Mouse (Mus musculus) midbrain, embryonic 13.5 days (tissue): ENCODE measurements around the gene Acot3. TPM values are rescaled to one million over a fixed set of nuclear protein-coding genes. Genes with fewer than 3 reads are reported as not detected.
A peak's percentile ranks its signal among the peaks of the same experiment; 100 is the strongest.
"Not testable (repeated sequence)": the region's sequence is repeated elsewhere in the genome, so short reads cannot be mapped to it uniquely, and the experiment has no call there.

Experiments
- ATAC-seq: fragments of 200-750 bp; cut with Nextera tagmentation; 2 replicates; pipeline ENCODE4 v1.8.0; 2017; ENCODE audit warnings: mild to moderate bottlenecking, moderate TSS enrichment, moderate library complexity
- H3K27ac ChIP-seq: fragments of 300-500 bp; sonication (generic); 2 replicates; pipeline ENCODE4 v1.5.1; 2015; ENCODE audit warnings: inconsistent platforms, mild to moderate bottlenecking, moderate library complexity
- H3K27me3 ChIP-seq: fragments of 300-500 bp; sonication (generic); 2 replicates; pipeline ENCODE4 v1.6.1; 2015; ENCODE audit warnings: mild to moderate bottlenecking, inconsistent platforms
- H3K36me3 ChIP-seq: fragments of 300-500 bp; sonication (generic); 2 replicates; pipeline ENCODE4 v1.6.1; 2015; ENCODE audit warnings: mild to moderate bottlenecking, inconsistent platforms
- H3K4me1 ChIP-seq: fragments of 300-500 bp; sonication (generic); replicated peaks from 2 replicates; pipeline ENCODE4 v1.6.1; 2015; ENCODE audit warnings: inconsistent platforms
- H3K4me2 ChIP-seq: fragments of 300-500 bp; sonication (generic); replicated peaks from 2 replicates; pipeline ENCODE4 v1.6.1; 2015; ENCODE audit warnings: moderate library complexity, mild to moderate bottlenecking, inconsistent platforms
- H3K4me3 ChIP-seq: fragments of 300-500 bp; sonication (generic); replicated peaks from 2 replicates; pipeline ENCODE4 v1.5.1; 2015; ENCODE audit warnings: mild to moderate bottlenecking, inconsistent platforms
- H3K9ac ChIP-seq: fragments of 300-500 bp; sonication (generic); replicated peaks from 2 replicates; pipeline ENCODE4 v1.6.1; 2015; ENCODE audit warnings: mild to moderate bottlenecking, inconsistent platforms
- H3K9me3 ChIP-seq: fragments of 300-500 bp; sonication (generic); 2 replicates; pipeline ENCODE4 v1.6.1; 2016; ENCODE audit warnings: mild to moderate bottlenecking, inconsistent platforms
- WGBS: fragments of 180-500 bp; shearing (Covaris S2); methylation state at CpG from one replicate; pipeline ENCODE4 v1.1.7; 2015; 5-methylcytosine and 5-hydroxymethylcytosine counted together
- polyA plus RNA-seq: library from polyadenylated mRNA; unstranded; fragments of >200 nt; fragmentation: Nextera tagmentation; extraction: Ambion mirVana; gene quantifications from 2 replicates; pipeline ENCODE4 v1.2.1, GENCODE M21; 2015

Gene Acot3
- polyA plus RNA-seq: 0.70 and 1.0 TPM in 2 replicates

GRCm38 (mm10) chr12:84051937-84052474 is at the start of gene Acot3:
Gene Acot3, plus strand, starts transcription at chr12:84052144.
- H3K4me1 ChIP-seq: peaks cover 6% of the 10 kb centered on the region
- peak within 1 kb of the TSS; percentile 77 for H3K4me2 ChIP-seq
- WGBS: 75% methylated on average over 5 of the region's 5 CpGs
- no peaks in the 10 kb centered on the region for H3K36me3 ChIP-seq
- peaks cover 26% of the 10 kb centered on the region for H3K27me3 ChIP-seq
- peaks cover 6% of the 10 kb centered on the region; the same call in 1 of the 2 replicates for H3K9me3 ChIP-seq
- peak within 1 kb of the TSS; percentile 47 for H3K4me3 ChIP-seq
- no peak within 1 kb of the TSS for H3K27ac ChIP-seq
- ATAC-seq: no peak
- 0 out of 2 replicates have a peak within 1 kb of the TSS, but pooled peaks have one; percentile 60 for H3K9ac ChIP-seq

DNA sequence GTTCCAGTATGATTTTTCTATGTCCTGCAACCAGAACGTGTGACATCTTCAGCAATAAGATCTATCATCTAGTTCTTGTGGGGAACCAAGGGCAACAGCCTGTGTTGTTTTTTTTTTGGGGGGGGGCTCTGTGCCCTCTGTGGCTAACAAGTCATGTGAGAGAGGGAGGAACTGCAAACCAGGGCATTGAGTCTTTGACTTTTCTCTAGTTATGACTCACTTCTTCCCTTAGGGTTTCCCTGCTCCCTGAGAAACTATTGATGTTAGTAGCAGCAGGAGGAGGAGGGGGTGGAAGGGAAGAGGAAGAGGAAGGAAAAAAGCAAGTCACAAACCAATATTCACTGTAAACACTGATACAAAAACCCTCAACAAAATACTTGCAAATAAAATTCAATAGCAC is 48.1 kb upstream of the Acot3 start:
- peaks cover 12% of the 10 kb centered on the region; the same call in 1 of the 2 replicates for H3K9me3 ChIP-seq
- H3K36me3 ChIP-seq: no peaks in the 10 kb centered on the region
- H3K27me3 ChIP-seq: no peaks in the 10 kb centered on the region

GRCm38 (mm10) chr12:84008251-84008650 is 43.7 kb upstream of the Acot3 start:
- H3K4me3 ChIP-seq: no peak overlapping the region
- H3K9ac ChIP-seq: no peak overlapping the region
- WGBS: 91% methylated on average over 12 of the region's 12 CpGs
- no peaks in the 10 kb centered on the region for H3K27me3 ChIP-seq
- H3K4me1 ChIP-seq: peaks cover 36% of the 10 kb centered on the region
- H3K4me2 ChIP-seq: peak overlapping the region; percentile 59; the same call in 1 of the 2 replicates
- ATAC-seq: no peak
- peak overlapping the region; percentile 66 for H3K27ac ChIP-seq
- H3K9me3 ChIP-seq: no peaks in the 10 kb centered on the region
- H3K36me3 ChIP-seq: no peaks in the 10 kb centered on the region

More for the DNA sequence above, 48.1 kb upstream of the Acot3 start:
- WGBS: 86% methylated on average over 1 of the region's 1 CpGs
- Histone ChIP-seq H3K9ac (no peak overlapping the region), H3K4me3 (no peak overlapping the region), H3K4me1 (peaks cover 7% of the 10 kb centered on the region), H3K4me2 (no peak overlapping the region), H3K27ac (no peak overlapping the region)
- no peak for ATAC-seq

- 36% methylated on average over 8 of the region's 8 CpGs for WGBS
- H3K4me3 ChIP-seq: peak overlapping the region; percentile 47
- no peaks in the 10 kb centered on the region for H3K36me3 ChIP-seq
- H3K27me3 ChIP-seq: no peaks in the 10 kb centered on the region
- peak overlapping the region; percentile 66 for H3K27ac ChIP-seq
- 0 out of 2 replicates have a peak overlapping the region, but pooled peaks have one; percentile 63 for H3K9ac ChIP-seq
- peaks cover 36% of the 10 kb centered on the region for H3K4me1 ChIP-seq
- H3K9me3 ChIP-seq: no peaks in the 10 kb centered on the region
- ATAC-seq: no peak
- peak overlapping the region; percentile 59 for H3K4me2 ChIP-seq
Measured at GRCm38 (mm10) chr12:84008729-84009128, 43.2 kb upstream of the Acot3 start.

GRCm38 (mm10) chr12:84009171-84009965 is 42.6 kb upstream of the Acot3 start, which contains the start of gene Acot1:
Gene Acot1, plus strand, starts transcription at chr12:84009490.
- WGBS: under 1% methylated on average over 53 of the region's 70 CpGs
- H3K27me3 ChIP-seq, H3K36me3 ChIP-seq: not testable (repeated sequence)

DNA sequence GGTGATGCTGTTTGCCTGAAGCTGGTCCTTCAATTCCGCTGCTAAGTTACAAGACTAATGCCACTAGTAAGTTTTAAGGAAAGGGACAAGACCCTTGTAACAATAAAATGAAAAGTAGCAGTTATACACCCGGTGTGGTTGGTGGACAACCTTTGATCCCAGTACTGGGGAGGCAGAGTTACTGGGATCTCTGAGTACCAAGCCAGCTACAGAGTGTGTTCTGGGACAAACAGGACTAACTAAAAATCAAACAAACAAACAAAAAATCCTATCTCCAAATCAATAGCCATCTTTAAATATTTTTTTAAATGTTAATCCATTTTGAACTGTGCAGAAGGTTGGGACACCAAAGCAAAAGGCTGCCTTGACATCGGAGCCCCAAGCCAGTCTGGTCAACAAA is 41.7 kb upstream of the Acot3 start:
- peak overlapping the region; percentile 63 for H3K9ac ChIP-seq
- no peak for ATAC-seq
- H3K4me2 ChIP-seq: peak overlapping the region; percentile 59
- peaks cover 36% of the 10 kb centered on the region for H3K4me1 ChIP-seq
- peak overlapping the region; percentile 47 for H3K4me3 ChIP-seq
- no peaks in the 10 kb centered on the region for H3K36me3 ChIP-seq
- peak overlapping the region; percentile 53; the same call in 1 of the 2 replicates for H3K27ac ChIP-seq
- 73% methylated on average over 3 of the region's 3 CpGs for WGBS
- H3K27me3 ChIP-seq: no peaks in the 10 kb centered on the region
- no peaks in the 10 kb centered on the region for H3K9me3 ChIP-seq

More at GRCm38 (mm10) chr12:84009171-84009965, 42.6 kb upstream of the Acot3 start, which contains the start of gene Acot1:
- peak within 1 kb of the TSS; percentile 66 for H3K27ac ChIP-seq
- peak within 1 kb of the TSS; percentile 59 for H3K4me2 ChIP-seq
- peaks cover 36% of the 10 kb centered on the region for H3K4me1 ChIP-seq
- not testable (repeated sequence) for H3K9me3 ChIP-seq
- H3K9ac ChIP-seq: peak within 1 kb of the TSS; percentile 63
- peak; percentile 93 for ATAC-seq
- H3K4me3 ChIP-seq: peak within 1 kb of the TSS; percentile 47

GRCm38 (mm10) chr12:84011251-84012040 is 40.5 kb upstream of the Acot3 start:
- ATAC-seq: peak; percentile 81
- H3K9me3 ChIP-seq: no peaks in the 10 kb centered on the region
- WGBS: 11% methylated on average over 12 of the region's 12 CpGs
- H3K36me3 ChIP-seq: peaks cover 3% of the 10 kb centered on the region; the same call in 1 of the 2 replicates
- H3K9ac ChIP-seq: peak overlapping the region; percentile 54; the same call in 1 of the 2 replicates
- H3K27me3 ChIP-seq: no peaks in the 10 kb centered on the region
- H3K27ac ChIP-seq: peak overlapping the region; percentile 78
- peak overlapping the region; percentile 47 for H3K4me3 ChIP-seq
- H3K4me1 ChIP-seq: peaks cover 36% of the 10 kb centered on the region
- H3K4me2 ChIP-seq: peak overlapping the region; percentile 59

DNA sequence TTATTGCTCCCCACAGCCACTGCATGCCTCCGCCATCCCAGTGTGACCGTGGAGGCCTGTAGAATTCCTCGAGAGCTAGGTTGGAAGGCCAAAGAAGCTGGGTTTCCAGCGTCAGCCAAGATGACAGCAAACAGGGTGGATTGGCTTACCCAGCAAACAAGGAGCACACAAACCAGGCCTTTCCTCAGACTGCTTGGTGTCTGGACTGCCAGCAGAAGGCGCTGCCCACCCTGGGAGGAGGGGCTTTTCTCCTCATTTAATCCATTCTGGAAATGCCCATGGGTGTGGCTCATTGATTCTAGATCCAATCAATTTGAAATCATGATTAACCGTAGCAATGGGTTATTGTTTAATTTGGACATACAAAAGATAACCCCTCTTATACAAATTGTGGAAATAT is 38.8 kb upstream of the Acot3 start:
- H3K9me3 ChIP-seq: no peaks in the 10 kb centered on the region
- peak overlapping the region; percentile 47; the same call in 1 of the 2 replicates for H3K27ac ChIP-seq
- H3K27me3 ChIP-seq: no peaks in the 10 kb centered on the region
- WGBS: 60% methylated on average over 6 of the region's 6 CpGs
- H3K4me1 ChIP-seq: peaks cover 36% of the 10 kb centered on the region
- H3K9ac ChIP-seq: no peak overlapping the region
- H3K4me2 ChIP-seq: 0 out of 2 replicates have a peak overlapping the region, but pooled peaks have one; percentile 2
- H3K4me3 ChIP-seq: no peak overlapping the region
- no peak for ATAC-seq
- H3K36me3 ChIP-seq: peaks cover 3% of the 10 kb centered on the region; the same call in 1 of the 2 replicates

DNA sequence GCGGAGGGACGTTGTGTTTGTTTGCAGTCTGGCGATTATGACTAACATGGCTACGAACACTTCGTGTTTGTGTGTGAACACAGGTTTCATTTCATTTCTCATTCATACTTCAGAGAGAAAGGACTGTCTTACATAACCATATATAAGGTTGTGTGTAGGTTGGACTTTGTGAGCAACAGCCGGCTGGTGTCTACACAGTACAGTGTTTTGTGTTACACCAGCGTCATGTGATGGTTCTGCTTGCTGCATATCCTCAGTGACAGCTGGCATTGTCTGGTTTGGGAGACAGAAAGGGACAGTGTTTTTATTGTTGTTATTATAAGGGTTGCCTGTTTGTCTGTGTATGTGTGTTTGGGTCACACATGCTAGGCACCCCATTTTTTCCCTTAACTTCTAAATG is 38.2 kb upstream of the Acot3 start:
- WGBS: 92% methylated on average over 7 of the region's 7 CpGs
- peaks cover 5% of the 10 kb centered on the region; the same call in 1 of the 2 replicates for H3K36me3 ChIP-seq

GRCm38 (mm10) chr12:84020528-84020927 is 31.4 kb upstream of the Acot3 start:
- not testable (repeated sequence) for H3K9ac ChIP-seq, H3K27me3 ChIP-seq, H3K27ac ChIP-seq, H3K4me1 ChIP-seq, H3K36me3 ChIP-seq, H3K9me3 ChIP-seq, H3K4me3 ChIP-seq, H3K4me2 ChIP-seq, ATAC-seq
- 68% methylated on average over 7 of the region's 7 CpGs for WGBS

More for the DNA sequence above, 38.2 kb upstream of the Acot3 start:
- Histone ChIP-seq H3K4me1 (peaks cover 31% of the 10 kb centered on the region), H3K9ac (no peak overlapping the region), H3K9me3 (no peaks in the 10 kb centered on the region), H3K27ac (no peak overlapping the region), H3K27me3 (no peaks in the 10 kb centered on the region), H3K4me2 (no peak overlapping the region), H3K4me3 (no peak overlapping the region)
- no peak for ATAC-seq

- ATAC-seq, H3K27ac ChIP-seq, H3K27me3 ChIP-seq, H3K9me3 ChIP-seq, H3K36me3 ChIP-seq, H3K4me1 ChIP-seq, H3K4me2 ChIP-seq, H3K4me3 ChIP-seq, H3K9ac ChIP-seq: not testable (repeated sequence)
- WGBS: 97% methylated on average over 4 of the region's 4 CpGs
Measured at GRCm38 (mm10) chr12:84022266-84022665, 29.7 kb upstream of the Acot3 start.
